Mouse (Mus musculus) liver, embryonic 14.5 days (tissue): Measurements from ENCODE around the gene Rps6ka2. TPM values are rescaled to one million over a fixed set of nuclear protein-coding genes. Genes with fewer than 3 reads are reported as not detected.

Experiments used
- ATAC-seq: fragments of 200-750 bp; cut with Nextera tagmentation; 2 replicates; pipeline ENCODE4 v1.8.0; 2017; ENCODE audit warnings: moderate number of reproducible peaks, mild to moderate bottlenecking, moderate library complexity; ENCODE audit not compliant: insufficient read depth
- DNase-seq, 3 experiments: peaks; one replicate each; pipeline ENCODE4 v3.0.0-alpha.2; 2012 to 2013; ENCODE audit warnings: low read depth in 3 of 3, low spot score in 3 of 3
- H3K27ac ChIP-seq: fragments of 300-500 bp; sonication (generic); 2 replicates; pipeline ENCODE4 v1.5.1; 2014; ENCODE audit warnings: moderate library complexity, mild to moderate bottlenecking, control low read depth, inconsistent platforms
- H3K27me3 ChIP-seq: fragments of 300-500 bp; sonication (generic); 2 replicates; pipeline ENCODE4 v1.6.1; 2014; ENCODE audit warnings: mild to moderate bottlenecking, low read length, moderate library complexity; ENCODE audit not compliant: control insufficient read depth, insufficient read depth
- H3K36me3 ChIP-seq: fragments of 300-500 bp; sonication (generic); replicated peaks from 2 replicates; pipeline ENCODE4 v1.6.1; 2014; ENCODE audit warnings: low read depth; ENCODE audit not compliant: control insufficient read depth, insufficient read depth
- H3K4me1 ChIP-seq, 2 experiments: fragments of 200-500 bp in 1 of 2; fragments of 300-500 bp in 1 of 2; sonication (generic) in 1 of 2; replicated peaks; 2 replicates each; pipeline ENCODE4 v1.6.1; 2012 to 2014; ENCODE audit warnings: antibody characterized with exemption in 1 of 2, inconsistent platforms in 1 of 2, low read length in 1 of 2; ENCODE audit not compliant: control insufficient read depth in 2 of 2, insufficient read depth in 2 of 2
- H3K4me2 ChIP-seq: fragments of 300-500 bp; sonication (generic); 2 replicates; pipeline ENCODE4 v1.6.1; 2014; ENCODE audit warnings: low read depth, mild to moderate bottlenecking, control low read depth, moderate library complexity
- H3K4me3 ChIP-seq, 2 experiments: fragments of 200-500 bp in 1 of 2; fragments of 300-500 bp in 1 of 2; sonication (generic) in 1 of 2; 2 replicates each; pipeline ENCODE4 v1.5.1; 2012 to 2014; ENCODE audit warnings: low read depth in 2 of 2, low read length in 2 of 2, mild to moderate bottlenecking in 2 of 2, control low read depth in 1 of 2, inconsistent platforms in 1 of 2, moderate library complexity in 1 of 2; ENCODE audit not compliant: insufficient read depth in 1 of 2
- H3K9ac ChIP-seq: fragments of 300-500 bp; sonication (generic); replicated peaks from 2 replicates; pipeline ENCODE4 v1.6.1; 2014; ENCODE audit warnings: mild to moderate bottlenecking, control low read depth, moderate library complexity
- H3K9me3 ChIP-seq: fragments of 300-500 bp; sonication (generic); 2 replicates; pipeline ENCODE4 v1.6.1; 2016; ENCODE audit warnings: low read length, mixed read lengths; ENCODE audit not compliant: control insufficient read depth
- CTCF ChIP-seq: IDR thresholded peaks from 2 replicates; pipeline ENCODE4 v1.5.1; 2016; ENCODE audit warnings: antibody characterized with exemption, low read depth, control low read depth
- EP300 ChIP-seq: IDR thresholded peaks from 2 replicates; pipeline ENCODE4 v1.6.1; 2016; ENCODE audit warnings: antibody characterized with exemption, low read depth
- WGBS: fragments of 180-500 bp; shearing (Covaris S2); extraction: QIAGEN DNeasy Blood & Tissue Kit; methylation state at CpG from one replicate; pipeline ENCODE4 v1.1.7; 2014; ENCODE audit not compliant: insufficient replicate concordance; 5-methylcytosine and 5-hydroxymethylcytosine counted together
- polyA plus RNA-seq, 2 experiments: library from polyadenylated mRNA; depleted of rRNA in 1 of 2; stranded (reverse) in 1 of 2; unstranded in 1 of 2; fragments of >200 nt; fragmentation: Nextera tagmentation in 1 of 2; extraction: Ambion mirVana in 1 of 2; gene quantifications; 2 replicates each; pipeline versions ENCODE4 v1.2.1 to v1.2.3; 2012 to 2014

The Rps6ka2 gene
- polyA plus RNA-seq, 2 experiments, result 0.89 to 1.0 TPM

DNA sequence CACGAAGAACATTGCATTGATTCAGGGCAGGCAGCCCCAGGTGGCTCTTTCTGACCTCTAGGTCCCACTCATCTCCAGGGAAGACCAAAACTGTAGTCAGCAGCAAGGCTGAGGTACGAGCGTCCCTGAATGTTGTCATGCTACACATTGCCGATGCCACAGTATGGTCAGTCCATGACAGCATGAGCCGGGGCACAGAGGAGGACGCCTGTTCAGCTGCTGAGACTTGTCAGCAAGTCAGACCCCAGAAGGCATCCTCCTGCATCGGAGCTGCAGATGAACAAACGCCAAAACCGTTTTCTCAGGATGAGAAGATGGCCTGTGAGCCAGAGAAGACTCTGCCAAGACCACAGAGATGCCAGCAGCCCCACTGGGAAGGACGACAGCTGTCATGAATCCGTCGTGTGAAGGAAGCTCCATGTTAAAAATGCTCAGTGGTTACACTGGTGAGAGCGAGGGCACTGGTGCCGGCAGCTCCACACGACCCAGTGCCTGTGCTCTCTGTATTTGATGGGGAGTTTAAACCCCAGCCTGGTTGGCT is 108.9 kb downstream of the Rps6ka2 start:
- Histone ChIP-seq H3K27me3 (no peaks in the 10 kb centered on the region), H3K27ac (no peak overlapping the region), H3K9me3 (no peaks in the 10 kb centered on the region), H3K4me2 (no peak overlapping the region), H3K4me3 (no peak overlapping the region), H3K4me1 (no peaks in the 10 kb centered on the region), H3K9ac (no peak overlapping the region), H3K36me3 (no peaks in the 10 kb centered on the region)
- DNase-seq (no peak), ATAC-seq (no peak)
- 71% methylated on average over 15 of the region's 15 CpGs for WGBS
- TF ChIP-seq EP300 (no peak), CTCF (no peak)

DNA sequence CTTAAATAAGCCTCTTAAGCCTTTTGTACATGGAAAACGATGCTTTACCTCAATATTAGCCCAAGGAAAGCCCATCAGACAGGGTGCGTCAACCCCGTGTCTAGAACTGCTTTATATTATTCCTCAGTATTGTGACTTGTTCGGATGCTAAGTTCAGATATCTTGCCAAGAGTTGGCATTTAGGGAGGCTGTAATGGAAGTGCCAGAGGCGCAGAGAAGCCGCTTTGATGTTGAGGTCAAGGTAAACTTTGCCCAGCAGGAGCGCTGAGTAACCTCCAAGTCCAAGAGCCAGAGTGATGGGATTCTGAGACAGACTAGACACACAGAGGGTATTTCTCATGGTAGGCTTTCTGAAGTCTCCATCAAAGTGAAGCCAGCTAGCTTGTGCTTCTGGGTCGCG is 109.3 kb downstream of the Rps6ka2 start:
- 76% methylated on average over 9 of the region's 9 CpGs for whole genome bisulfite sequencing
- no peak for DNase-seq

GRCm38 (mm10) chr17:7284297-7284910 is 114.5 kb downstream of the Rps6ka2 start:
- Histone ChIP-seq H3K27ac (no peak overlapping the region), H3K4me2 (no peak overlapping the region), H3K27me3 (no peaks in the 10 kb centered on the region), H3K4me1 (no peaks in the 10 kb centered on the region), H3K4me3 (no peak overlapping the region), H3K36me3 (no peaks in the 10 kb centered on the region), H3K9me3 (no peaks in the 10 kb centered on the region), H3K9ac (no peak overlapping the region)
- DNase-seq (no peak), ATAC-seq (no peak)
- TF ChIP-seq CTCF, result no peak
- no peak for TF ChIP-seq EP300
- 69% methylated on average over 8 of the region's 8 CpGs for WGBS

More for the DNA sequence above, 109.3 kb downstream of the Rps6ka2 start:
- Histone ChIP-seq H3K27me3 (no peaks in the 10 kb centered on the region), H3K4me1 (no peaks in the 10 kb centered on the region), H3K4me2 (no peak overlapping the region), H3K9ac (no peak overlapping the region), H3K27ac (no peak overlapping the region), H3K9me3 (no peaks in the 10 kb centered on the region), H3K4me3 (no peak overlapping the region), H3K36me3 (no peaks in the 10 kb centered on the region)
- no peak for ATAC-seq
- no peak for TF ChIP-seq CTCF
- no peak for TF ChIP-seq EP300

- no peak for TF ChIP-seq EP300
- Histone ChIP-seq H3K27ac (no peak overlapping the region), H3K27me3 (no peaks in the 10 kb centered on the region), H3K4me3 (no peak overlapping the region), H3K4me2 (no peak overlapping the region), H3K9me3 (no peaks in the 10 kb centered on the region), H3K4me1 (no peaks in the 10 kb centered on the region), H3K36me3 (no peaks in the 10 kb centered on the region), H3K9ac (no peak overlapping the region)
- DNase-seq, result no peak
- ATAC-seq, result no peak
- 64% methylated on average over 12 of the region's 12 CpGs for WGBS
Observed at GRCm38 (mm10) chr17:7285292-7285691, 115.4 kb downstream of the Rps6ka2 start.

- no peaks in the 10 kb centered on the region for H3K36me3 ChIP-seq
- ATAC-seq (no peak), DNase-seq (no peak)
- no peaks in the 10 kb centered on the region for H3K4me1 ChIP-seq
- no peak overlapping the region for H3K4me3 ChIP-seq
- H3K4me2 ChIP-seq, result no peak overlapping the region
- whole genome bisulfite sequencing, result 80% methylated on average over 12 of the region's 12 CpGs
- no peak overlapping the region for H3K27ac ChIP-seq
- no peaks in the 10 kb centered on the region for H3K9me3 ChIP-seq
- TF ChIP-seq EP300 (no peak), CTCF (no peak)
- no peaks in the 10 kb centered on the region for H3K27me3 ChIP-seq
- no peak overlapping the region for H3K9ac ChIP-seq
Observed at GRCm38 (mm10) chr17:7286422-7287050, 116.6 kb downstream of the Rps6ka2 start.
